Mouse (Mus musculus) CH12.LX (cell line): ENCODE measurements around the gene S100pbp. TPM values are rescaled to one million over a fixed set of nuclear protein-coding genes. Genes with fewer than 3 reads are reported as not detected.

ENCODE experiments used
- DNase-seq: peaks from one replicate; pipeline ENCODE4 v3.0.0-alpha.2; 2013; ENCODE audit errors: extremely low read depth
- H3K27ac ChIP-seq: 2 replicates; pipeline ENCODE4 v1.5.1; 2012; ENCODE audit warnings: low read depth, mild to moderate bottlenecking, control low read depth, moderate library complexity; ENCODE audit not compliant: insufficient read depth
- H3K27me3 ChIP-seq: replicated peaks from 2 replicates; pipeline ENCODE3; 2012; ENCODE audit warnings: inconsistent platforms
- H3K36me3 ChIP-seq, 2 experiments: replicated peaks in 1 of 2; 2 replicates each; pipeline versions ENCODE3 to v1.6.1; 2012; ENCODE audit warnings: inconsistent platforms in 1 of 2, low read length in 1 of 2, mild to moderate bottlenecking in 1 of 2, mixed read lengths in 1 of 2, moderate library complexity in 1 of 2; ENCODE audit not compliant: control insufficient read depth in 1 of 2, insufficient read depth in 1 of 2
- H3K4me1 ChIP-seq, 2 experiments: 2 replicates each; pipeline ENCODE4 v1.6.1; 2012; ENCODE audit warnings: inconsistent platforms in 1 of 2, moderate library complexity in 1 of 2; ENCODE audit not compliant: insufficient read depth in 2 of 2, control insufficient read depth in 1 of 2
- H3K4me2 ChIP-seq: 2 replicates; pipeline ENCODE4 v1.6.1; 2012; ENCODE audit warnings: low read depth, mild to moderate bottlenecking, control low read depth; ENCODE audit not compliant: poor library complexity, insufficient read depth, severe bottlenecking
- H3K4me3 ChIP-seq, 3 experiments: fragments of 150-350 bp in 1 of 3; sonication (generic) in 1 of 3; replicated peaks in 1 of 3; 2 replicates each; pipeline versions ENCODE3 to v1.5.1; 2011 to 2012; ENCODE audit warnings: low read depth in 2 of 3, low read length in 2 of 3, mild to moderate bottlenecking in 2 of 3, moderate library complexity in 2 of 3, control low read depth in 1 of 3, improper control_type of control experiment in 1 of 3, inconsistent platforms in 1 of 3, mixed read lengths in 1 of 3; ENCODE audit not compliant: poor library complexity in 1 of 3
- H3K79me2 ChIP-seq: replicated peaks from 2 replicates; pipeline ENCODE4 v1.6.1; 2012; ENCODE audit warnings: mild to moderate bottlenecking, moderate library complexity; ENCODE audit not compliant: control insufficient read depth, poor library complexity, insufficient read depth, severe bottlenecking; ENCODE audit errors: extremely low read depth
- H3K9ac ChIP-seq: 2 replicates; pipeline ENCODE4 v1.6.1; 2012; ENCODE audit warnings: low read depth, mild to moderate bottlenecking, control low read depth, moderate library complexity; ENCODE audit not compliant: insufficient read depth
- H3K9me3 ChIP-seq: replicated peaks from 2 replicates; pipeline ENCODE3; 2012; ENCODE audit warnings: low read length, inconsistent platforms, mixed read lengths
- BHLHE40 ChIP-seq: IDR thresholded peaks from 2 replicates; pipeline ENCODE4 v1.6.1; 2011; ENCODE audit warnings: mild to moderate bottlenecking, low read depth, low read length, improper control_type of control experiment
- CHD1 ChIP-seq: IDR thresholded peaks from 2 replicates; pipeline ENCODE4 v1.6.1; 2012; ENCODE audit warnings: low read depth, low read length, improper control_type of control experiment, inconsistent platforms
- CHD2 ChIP-seq: IDR thresholded peaks from 2 replicates; pipeline ENCODE4 v1.6.1; 2011; ENCODE audit warnings: low read length, improper control_type of control experiment
- CTCF ChIP-seq, 2 experiments: IDR thresholded peaks in 1 of 2; conservative IDR thresholded peaks in 1 of 2; 2 replicates each; pipeline ENCODE4 v1.5.1; 2011 to 2012; ENCODE audit warnings: low read depth in 2 of 2, low read length in 2 of 2, improper control_type of control experiment in 1 of 2, inconsistent platforms in 1 of 2, mild to moderate bottlenecking in 1 of 2, moderate library complexity in 1 of 2
- EP300 ChIP-seq: IDR thresholded peaks from 2 replicates; pipeline ENCODE4 v1.6.1; 2011; ENCODE audit warnings: low read length, improper control_type of control experiment
- IRF4 ChIP-seq: IDR thresholded peaks from 2 replicates; pipeline ENCODE4 v1.6.1; 2014; ENCODE audit warnings: low read depth, mild to moderate bottlenecking, inconsistent platforms, low read length, improper control_type of control experiment
- JUND ChIP-seq: conservative IDR thresholded peaks from 2 replicates; pipeline ENCODE4 v1.6.1; 2011; ENCODE audit warnings: low read depth, low read length, improper control_type of control experiment
- MAX ChIP-seq: IDR thresholded peaks from 2 replicates; pipeline ENCODE4 v1.6.1; 2011; ENCODE audit warnings: low read length, improper control_type of control experiment
- MYC ChIP-seq: IDR thresholded peaks from 2 replicates; pipeline ENCODE4 v1.6.1; 2011; ENCODE audit warnings: low read depth, mild to moderate bottlenecking, improper control_type of control experiment, low read length
- NELFE ChIP-seq: IDR thresholded peaks from 2 replicates; pipeline ENCODE4 v1.6.1; 2011; ENCODE audit warnings: low read depth, low read length, improper control_type of control experiment
- NRF1 ChIP-seq: IDR thresholded peaks from 2 replicates; pipeline ENCODE4 v1.6.1; 2014; ENCODE audit warnings: low read depth, mild to moderate bottlenecking, inconsistent platforms, low read length, improper control_type of control experiment, moderate library complexity
- POLR2AphosphoS2 ChIP-seq: IDR thresholded peaks from 2 replicates; pipeline ENCODE4 v1.6.1; 2011; ENCODE audit warnings: low read depth, low read length, improper control_type of control experiment
- SIN3A ChIP-seq: IDR thresholded peaks from 2 replicates; pipeline ENCODE4 v1.6.1; 2012; ENCODE audit warnings: low read length, improper control_type of control experiment, inconsistent platforms
- SMC3 ChIP-seq: IDR thresholded peaks from 2 replicates; pipeline ENCODE4 v1.6.1; 2011; ENCODE audit warnings: low read depth, low read length, improper control_type of control experiment
- USF2 ChIP-seq: conservative IDR thresholded peaks from 2 replicates; pipeline ENCODE4 v1.6.1; 2011; ENCODE audit warnings: low read depth, low read length, improper control_type of control experiment
- ZC3H11A ChIP-seq: IDR thresholded peaks from 2 replicates; pipeline ENCODE4 v1.6.1; 2012; ENCODE audit warnings: low read depth, mild to moderate bottlenecking, inconsistent platforms, low read length, improper control_type of control experiment
- dilution Hi-C: fragments of 300-500 bp; cut with MboI; formaldehyde crosslinking; loops from 2 replicates; pipeline ENCODE4 v1.14.3; 2020; ENCODE audit warnings: low sequenced_read_pairs; ENCODE audit not compliant: extremely low pct_unique_long_range_greater_than_20kb, extremely low pct_ligation_motif_present
- in situ Hi-C: fragments of 300-500 bp; cut with MboI; formaldehyde crosslinking; loops from 3 replicates; pipeline ENCODE4 v1.14.3; 2019; ENCODE audit warnings: low sequenced_read_pairs, low pct_ligation_motif_present, low pct_unique_long_range_greater_than_20kb, mixed read lengths
- polyA plus RNA-seq: library from polyadenylated mRNA; unstranded; fragments of >175 nt; gene quantifications from 2 replicates; pipeline ENCODE4 v1.2.1, GENCODE M21; 2012; ENCODE audit warnings: low read depth; ENCODE audit not compliant: insufficient read length
- total RNA-seq, 2 experiments: library from RNA; depleted of rRNA; stranded (reverse); fragments of 300-350 nt in 1 of 2; fragments of >200 nt in 1 of 2; gene quantifications; 2 replicates each; pipeline ENCODE4 v1.2.3; 2012 to 2014

S100pbp gene
- total and polyA plus RNA-seq, 3 experiments = 22.5 to 43.6 (median 43.6) TPM

DNA sequence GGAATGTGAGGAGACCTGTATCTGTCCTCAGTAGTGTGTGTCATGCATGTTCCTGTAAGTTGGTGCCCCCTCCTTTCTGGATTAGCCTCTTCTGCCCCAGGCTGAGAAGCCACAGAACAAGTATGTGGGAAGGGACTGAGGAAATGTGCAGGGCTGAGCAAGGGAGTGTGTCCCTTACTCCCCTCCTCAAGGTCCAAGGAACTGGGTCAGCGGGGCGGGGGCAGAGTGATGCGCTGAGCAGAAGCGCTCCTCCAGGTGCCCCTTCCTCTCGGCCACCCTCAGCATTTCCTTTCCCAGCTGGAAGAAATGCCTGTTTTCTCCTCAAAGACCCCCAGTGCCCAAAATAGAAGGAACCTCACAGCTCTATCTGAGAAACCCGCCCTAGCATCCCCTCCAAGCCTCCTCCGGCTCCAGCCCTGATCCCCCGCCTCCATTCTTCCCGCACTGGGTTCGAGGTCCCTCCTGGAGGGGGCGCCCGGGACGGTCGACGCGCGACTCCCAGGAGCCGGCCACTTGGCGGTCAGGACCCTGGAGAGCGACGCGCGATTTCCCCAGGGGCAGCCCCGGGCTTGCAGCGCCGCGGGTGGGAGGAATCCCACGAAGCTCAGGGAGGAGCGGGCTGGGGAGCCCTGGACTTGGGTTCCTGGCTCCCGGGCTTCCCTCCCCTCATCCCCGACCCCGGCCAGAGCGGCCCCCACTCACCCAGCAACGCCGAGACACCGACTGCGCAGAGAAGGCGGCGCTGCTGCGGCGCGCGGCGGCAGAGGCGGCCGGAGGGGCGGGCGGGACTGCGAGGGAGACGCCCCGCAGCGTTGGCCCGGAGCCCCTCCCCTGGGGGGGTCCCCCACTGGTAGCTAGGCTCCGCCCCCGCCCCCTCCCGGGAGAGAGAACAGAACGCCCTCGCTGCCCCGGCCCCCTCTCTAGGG, 68.7 kb downstream of the S100pbp start:
- H3K79me2 ChIP-seq = no peaks in the 10 kb centered on the region
- dilution Hi-C loops (no loop called here), in situ Hi-C loops (no loop called here)
- no peaks in the 10 kb centered on the region for H3K36me3 ChIP-seq
- TF ChIP-seq SIN3A = peak; percentile 66; the same call in 1 of the 2 replicates
- TF ChIP-seq BHLHE40 = no peak
- peak in 1 of 2 experiments; percentile 50; a peak in 2 of 4 replicates for TF ChIP-seq CTCF (conservative IDR thresholded peaks at IDR 0.05 in 1 of 2, IDR thresholded peaks at IDR 0.05 in 1 of 2; ENCODE audit: low read depth in 2 of 2, low read length in 2 of 2)
- no peaks in the 10 kb centered on the region for H3K9me3 ChIP-seq
- H3K4me1 ChIP-seq = peaks cover 4 to 15% of the 10 kb centered on the region in 2 experiments; a peak in 3 of 4 replicates
- H3K4me3 ChIP-seq = no peak overlapping the region
- peak overlapping the region; percentile 1; the same call in 1 of the 2 replicates for H3K4me2 ChIP-seq
- peaks cover 91% of the 10 kb centered on the region for H3K27me3 ChIP-seq
- peak; percentile 29 for DNase-seq
- H3K9ac ChIP-seq = no peak overlapping the region
- no peak overlapping the region for H3K27ac ChIP-seq

DNA sequence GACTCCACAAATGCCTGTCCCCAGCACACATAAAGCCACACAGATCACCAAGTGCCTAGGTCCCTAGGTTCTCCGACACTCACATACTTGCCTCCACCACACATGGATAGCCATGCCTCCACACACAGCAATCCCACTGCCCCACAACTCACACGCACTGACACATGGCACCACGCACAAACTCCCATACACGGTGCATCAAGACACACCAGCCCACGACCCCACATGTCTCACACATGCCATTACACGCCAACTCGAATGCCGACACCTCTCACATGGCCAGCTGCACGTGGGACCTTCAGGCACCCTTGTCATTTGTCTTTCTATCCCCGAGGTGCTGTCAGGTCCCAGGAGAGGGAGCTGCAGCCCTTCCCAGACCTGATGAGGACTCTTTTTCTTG, 69.8 kb downstream of the S100pbp start:
- Histone ChIP-seq H3K27ac (no peak overlapping the region), H3K9ac (no peak overlapping the region), H3K79me2 (no peaks in the 10 kb centered on the region), H3K9me3 (no peaks in the 10 kb centered on the region), H3K36me3 (no peaks in the 10 kb centered on the region), H3K4me3 (no peak overlapping the region), H3K27me3 (peaks cover 91% of the 10 kb centered on the region), H3K4me1 (peaks cover 4 to 14% of the 10 kb centered on the region in 2 experiments; a peak in 3 of 4 replicates), H3K4me2 (no peak overlapping the region)
- TF ChIP-seq CHD2 (no peak), NELFE (no peak), JUND (no peak), SMC3 (no peak), IRF4 (no peak), ZC3H11A (no peak), POLR2AphosphoS2 (no peak), MAX (no peak), EP300 (no peak), CHD1 (no peak), MYC (no peak), BHLHE40 (no peak), NRF1 (no peak), USF2 (no peak)
- in situ Hi-C loops = no loop called here
- DNase-seq = no peak
- dilution Hi-C loops = no loop called here
